Mouse (Mus musculus): ENCODE results near the gene Umodl1. TPM values are rescaled to one million over a fixed set of nuclear protein-coding genes. Genes with fewer than 3 reads are reported as not detected.

The Umodl1 gene
- polyA plus RNA-seq, 1 experiment from 2014 or later: 0.18 TPM

GRCm38 (mm10) chr17:30935301-30935700 lies 19.1 kb upstream of the Umodl1 start:
- ATAC-seq (ENCODE audit: low FRiP score, low TSS enrichment): no peak
- no peaks in the 10 kb centered on the region for H3K9me3 ChIP-seq (ENCODE audit: control insufficient read depth, low read length)
- no peak overlapping the region for H3K27ac ChIP-seq (ENCODE audit: low read depth, low read length)
- no peaks in the 10 kb centered on the region for H3K27me3 ChIP-seq (ENCODE audit: control insufficient read depth, insufficient read depth, low read length)
- WGBS: 56% methylated on average over 5 of the region's 5 CpGs
- no peak overlapping the region for H3K4me3 ChIP-seq (ENCODE audit: low read length)
- no peaks in the 10 kb centered on the region for H3K36me3 ChIP-seq (ENCODE audit: control insufficient read depth, insufficient read depth, low read length)
- H3K9ac ChIP-seq (ENCODE audit: low read depth, low read length): no peak overlapping the region
- no peak overlapping the region for H3K4me2 ChIP-seq (replicated peaks; ENCODE audit: low read depth, low read length)
- no peaks in the 10 kb centered on the region for H3K4me1 ChIP-seq (ENCODE audit: control insufficient read depth, insufficient read depth, low read length)

DNA sequence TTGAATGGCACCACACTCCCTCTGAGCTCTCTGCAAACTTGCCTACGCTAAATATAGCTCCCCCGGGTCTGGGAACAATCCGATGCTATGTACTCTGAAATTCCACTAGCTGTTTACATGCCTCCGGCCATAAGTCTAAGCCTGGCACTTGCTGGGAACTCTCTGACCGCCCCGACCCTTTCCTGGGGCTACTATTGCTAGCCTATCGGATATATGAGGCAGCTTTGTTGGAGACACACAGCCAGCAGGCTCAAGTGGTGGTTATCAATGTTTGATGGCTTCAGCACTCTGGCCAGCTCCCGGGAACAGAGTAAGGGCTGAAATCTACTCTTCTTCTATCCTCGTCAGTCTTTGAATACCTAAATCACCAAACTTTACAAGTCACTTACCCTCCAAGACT lies 15.9 kb upstream of the Umodl1 start:
- WGBS: 44% methylated on average over 9 of the region's 9 CpGs
- Histone ChIP-seq H3K27me3 (ENCODE audit: control insufficient read depth, insufficient read depth, low read length) (no peaks in the 10 kb centered on the region), H3K4me2 (replicated peaks; ENCODE audit: low read depth, low read length) (no peak overlapping the region), H3K9ac (ENCODE audit: low read depth, low read length) (no peak overlapping the region), H3K27ac (ENCODE audit: low read depth, low read length) (no peak overlapping the region), H3K4me3 (ENCODE audit: low read length) (no peak overlapping the region), H3K4me1 (ENCODE audit: control insufficient read depth, insufficient read depth, low read length) (no peaks in the 10 kb centered on the region), H3K9me3 (ENCODE audit: control insufficient read depth, low read length) (no peaks in the 10 kb centered on the region), H3K36me3 (ENCODE audit: control insufficient read depth, insufficient read depth, low read length) (no peaks in the 10 kb centered on the region)
- no peak for ATAC-seq (ENCODE audit: low FRiP score, low TSS enrichment)

DNA sequence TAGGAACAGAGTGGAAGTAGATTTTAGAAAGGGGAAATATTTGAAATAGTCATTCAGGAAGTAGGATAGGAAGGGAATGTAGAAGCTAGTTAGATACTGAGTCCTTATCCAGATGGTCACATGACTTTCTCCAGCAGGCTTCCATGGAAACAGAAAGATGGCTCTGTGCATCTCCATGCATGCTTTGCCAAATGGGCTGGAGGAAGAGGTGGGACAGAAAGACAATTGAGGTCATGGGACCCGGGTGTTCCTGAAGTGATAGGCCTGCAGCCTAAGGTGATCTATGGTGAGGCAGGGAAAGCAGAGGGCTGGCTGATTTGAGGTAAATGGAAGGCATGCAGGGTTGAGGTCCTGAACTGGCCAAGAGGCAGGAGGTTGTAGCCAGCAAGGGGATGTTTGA lies 6.1 kb upstream of the Umodl1 start:
- no peaks in the 10 kb centered on the region for H3K36me3 ChIP-seq (ENCODE audit: control insufficient read depth, insufficient read depth, low read length)
- no peaks in the 10 kb centered on the region for H3K9me3 ChIP-seq (ENCODE audit: control insufficient read depth, low read length)
- no peak overlapping the region for H3K27ac ChIP-seq (ENCODE audit: low read depth, low read length)
- H3K4me2 ChIP-seq (replicated peaks; ENCODE audit: low read depth, low read length): no peak overlapping the region
- no peak overlapping the region for H3K9ac ChIP-seq (ENCODE audit: low read depth, low read length)
- WGBS: 61% methylated on average over 1 of the region's 1 CpGs
- H3K4me3 ChIP-seq (ENCODE audit: low read length): no peak overlapping the region
- no peaks in the 10 kb centered on the region for H3K27me3 ChIP-seq (ENCODE audit: control insufficient read depth, insufficient read depth, low read length)
- ATAC-seq (ENCODE audit: low FRiP score, low TSS enrichment): no peak
- H3K4me1 ChIP-seq (ENCODE audit: control insufficient read depth, insufficient read depth, low read length): no peaks in the 10 kb centered on the region

- no peaks in the 10 kb centered on the region for H3K9me3 ChIP-seq (ENCODE audit: control insufficient read depth, low read length)
- no peak overlapping the region for H3K4me2 ChIP-seq (replicated peaks; ENCODE audit: low read depth, low read length)
- no peaks in the 10 kb centered on the region for H3K4me1 ChIP-seq (ENCODE audit: control insufficient read depth, insufficient read depth, low read length)
- H3K27ac ChIP-seq (ENCODE audit: low read depth, low read length): no peak overlapping the region
- H3K27me3 ChIP-seq (ENCODE audit: control insufficient read depth, insufficient read depth, low read length): no peaks in the 10 kb centered on the region
- no peak overlapping the region for H3K9ac ChIP-seq (ENCODE audit: low read depth, low read length)
- 4% methylated on average over 7 of the region's 7 CpGs for WGBS
- no peak overlapping the region for H3K4me3 ChIP-seq (ENCODE audit: low read length)
- ATAC-seq (ENCODE audit: low FRiP score, low TSS enrichment): no peak
- no peaks in the 10 kb centered on the region for H3K36me3 ChIP-seq (ENCODE audit: control insufficient read depth, insufficient read depth, low read length)
These were observed 3.7 kb upstream of the Umodl1 start for GRCm38 (mm10) chr17:30950780-30951179.

- no peak overlapping the region for H3K9ac ChIP-seq (ENCODE audit: low read depth, low read length)
These were observed 2.8 kb upstream of the Umodl1 start for GRCm38 (mm10) chr17:30951600-30951999.

DNA sequence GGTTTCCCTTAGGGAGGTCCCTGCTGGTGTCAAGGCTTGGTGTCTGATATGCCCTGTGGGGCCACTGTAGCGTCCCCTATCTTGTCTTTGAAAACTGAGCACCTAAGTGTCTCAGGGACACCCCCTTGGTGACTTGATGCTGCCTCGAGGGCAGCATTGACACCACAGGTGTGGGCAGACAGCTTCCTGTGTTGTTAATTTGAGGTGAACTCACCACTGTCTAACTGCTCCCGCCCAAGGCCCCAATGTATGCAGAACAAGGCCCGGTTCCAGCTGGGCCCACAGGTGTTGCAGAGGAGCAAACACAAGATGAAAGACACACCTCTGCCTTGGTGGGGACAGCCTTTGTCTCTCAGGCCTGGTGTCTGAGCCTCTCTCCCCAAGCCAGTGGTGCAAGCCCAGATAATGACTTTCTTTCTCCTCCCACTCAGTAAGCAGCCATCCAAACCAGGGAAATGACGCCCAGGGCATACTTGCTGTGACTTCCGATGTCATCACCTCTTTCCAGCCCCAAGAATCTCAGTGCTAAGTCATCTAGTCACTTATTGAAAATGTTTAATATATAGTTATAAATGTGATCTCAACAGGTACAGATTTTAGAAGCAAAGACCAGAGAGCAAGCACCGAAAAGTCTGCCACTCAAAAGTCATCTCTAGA lies 7.6 kb downstream of the Umodl1 start:
- Histone ChIP-seq H3K4me2 (replicated peaks; ENCODE audit: low read depth, low read length) (no peak overlapping the region), H3K9ac (ENCODE audit: low read depth, low read length) (no peak overlapping the region), H3K9me3 (ENCODE audit: control insufficient read depth, low read length) (no peaks in the 10 kb centered on the region), H3K4me1 (ENCODE audit: control insufficient read depth, insufficient read depth, low read length) (no peaks in the 10 kb centered on the region), H3K27ac (ENCODE audit: low read depth, low read length) (no peak overlapping the region), H3K36me3 (ENCODE audit: control insufficient read depth, insufficient read depth, low read length) (no peaks in the 10 kb centered on the region), H3K4me3 (ENCODE audit: low read length) (no peak overlapping the region), H3K27me3 (ENCODE audit: control insufficient read depth, insufficient read depth, low read length) (no peaks in the 10 kb centered on the region)
- ATAC-seq (ENCODE audit: low FRiP score, low TSS enrichment): no peak
- 40% methylated on average over 7 of the region's 7 CpGs for WGBS

More at GRCm38 (mm10) chr17:30951600-30951999, 2.8 kb upstream of the Umodl1 start:
- no peaks in the 10 kb centered on the region for H3K36me3 ChIP-seq (ENCODE audit: control insufficient read depth, insufficient read depth, low read length)
- no peak overlapping the region for H3K27ac ChIP-seq (ENCODE audit: low read depth, low read length)
- H3K27me3 ChIP-seq (ENCODE audit: control insufficient read depth, insufficient read depth, low read length): no peaks in the 10 kb centered on the region
- WGBS: 72% methylated on average over 8 of the region's 8 CpGs
- ATAC-seq (ENCODE audit: low FRiP score, low TSS enrichment): no peak
- no peaks in the 10 kb centered on the region for H3K4me1 ChIP-seq (ENCODE audit: control insufficient read depth, insufficient read depth, low read length)
- no peaks in the 10 kb centered on the region for H3K9me3 ChIP-seq (ENCODE audit: control insufficient read depth, low read length)
- H3K4me3 ChIP-seq (ENCODE audit: low read length): no peak overlapping the region
- H3K4me2 ChIP-seq (replicated peaks; ENCODE audit: low read depth, low read length): no peak overlapping the region

GRCm38 (mm10) chr17:30962880-30963279 lies 8.4 kb downstream of the Umodl1 start:
- Histone ChIP-seq H3K9me3 (ENCODE audit: control insufficient read depth, low read length) (no peaks in the 10 kb centered on the region), H3K36me3 (ENCODE audit: control insufficient read depth, insufficient read depth, low read length) (no peaks in the 10 kb centered on the region), H3K27ac (ENCODE audit: low read depth, low read length) (no peak overlapping the region), H3K27me3 (ENCODE audit: control insufficient read depth, insufficient read depth, low read length) (no peaks in the 10 kb centered on the region), H3K4me3 (ENCODE audit: low read length) (no peak overlapping the region), H3K9ac (ENCODE audit: low read depth, low read length) (no peak overlapping the region), H3K4me1 (ENCODE audit: control insufficient read depth, insufficient read depth, low read length) (no peaks in the 10 kb centered on the region), H3K4me2 (replicated peaks; ENCODE audit: low read depth, low read length) (no peak overlapping the region)
- no peak for ATAC-seq (ENCODE audit: low FRiP score, low TSS enrichment)
- 46% methylated on average over 2 of the region's 2 CpGs for WGBS

DNA sequence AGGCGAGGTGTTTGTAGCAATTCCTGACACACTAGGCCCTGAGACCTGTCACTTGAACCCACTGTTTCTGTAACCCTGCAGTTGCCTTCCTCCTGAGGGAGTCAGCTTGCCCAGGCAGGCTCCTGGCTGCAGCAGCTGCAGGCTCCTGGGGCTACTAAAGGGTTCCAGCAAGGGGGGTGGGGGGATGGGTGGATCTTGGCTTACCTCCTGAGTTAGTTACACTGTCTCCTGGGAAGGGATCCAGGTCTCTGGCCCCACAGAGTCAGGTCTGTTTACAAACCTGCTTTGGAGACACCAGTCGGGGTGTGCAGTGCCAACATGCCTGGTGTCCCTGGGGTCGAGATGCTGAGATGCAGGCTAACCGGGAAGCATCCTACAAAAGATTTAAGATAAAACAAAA lies 15.5 kb downstream of the Umodl1 start:
- no peak for ATAC-seq (ENCODE audit: low FRiP score, low TSS enrichment)
- Histone ChIP-seq H3K36me3 (ENCODE audit: control insufficient read depth, insufficient read depth, low read length) (no peaks in the 10 kb centered on the region), H3K9me3 (ENCODE audit: control insufficient read depth, low read length) (no peaks in the 10 kb centered on the region), H3K4me3 (ENCODE audit: low read length) (no peak overlapping the region), H3K27me3 (ENCODE audit: control insufficient read depth, insufficient read depth, low read length) (no peaks in the 10 kb centered on the region), H3K4me2 (replicated peaks; ENCODE audit: low read depth, low read length) (no peak overlapping the region), H3K27ac (ENCODE audit: low read depth, low read length) (no peak overlapping the region), H3K4me1 (ENCODE audit: control insufficient read depth, insufficient read depth, low read length) (peaks cover 7% of the 10 kb centered on the region; the same call in 1 of the 2 replicates), H3K9ac (ENCODE audit: low read depth, low read length) (no peak overlapping the region)
- 67% methylated on average over 4 of the region's 4 CpGs for WGBS

DNA sequence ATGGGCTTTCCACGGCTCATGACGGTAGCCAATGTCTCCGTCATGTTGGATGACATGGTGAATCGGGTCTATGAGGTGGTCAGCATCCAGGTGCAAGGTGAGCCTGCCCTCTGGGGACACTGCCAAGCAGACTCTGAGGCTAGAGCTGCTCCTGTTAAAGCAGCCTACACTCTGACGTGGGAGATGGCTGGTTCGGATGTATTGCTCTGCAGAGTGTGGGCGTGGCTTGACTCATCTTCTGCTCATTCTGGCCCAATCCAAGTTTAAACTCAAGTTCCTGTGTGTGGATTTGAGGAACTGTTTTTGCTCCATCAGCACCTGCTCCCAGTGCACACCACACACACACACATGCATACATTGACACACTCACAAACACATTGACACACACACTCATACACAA lies 17.4 kb downstream of the Umodl1 start:
- peaks cover 7% of the 10 kb centered on the region; the same call in 1 of the 2 replicates for H3K4me1 ChIP-seq (ENCODE audit: control insufficient read depth, insufficient read depth, low read length)
- H3K9ac ChIP-seq (ENCODE audit: low read depth, low read length): no peak overlapping the region
- WGBS: 82% methylated on average over 7 of the region's 7 CpGs
- no peak overlapping the region for H3K4me2 ChIP-seq (replicated peaks; ENCODE audit: low read depth, low read length)
- no peak overlapping the region for H3K27ac ChIP-seq (ENCODE audit: low read depth, low read length)
- no peak overlapping the region for H3K4me3 ChIP-seq (ENCODE audit: low read length)
- no peaks in the 10 kb centered on the region for H3K36me3 ChIP-seq (ENCODE audit: control insufficient read depth, insufficient read depth, low read length)
- ATAC-seq (ENCODE audit: low FRiP score, low TSS enrichment): no peak
- no peaks in the 10 kb centered on the region for H3K27me3 ChIP-seq (ENCODE audit: control insufficient read depth, insufficient read depth, low read length)
- no peaks in the 10 kb centered on the region for H3K9me3 ChIP-seq (ENCODE audit: control insufficient read depth, low read length)
